Mouse (Mus musculus): ENCODE measurements at regions not wholly inside any gene's neighbourhood (a gene's known extent, or its start where the extent isn't known, plus 50 kb on each side); places are given as distances from the start of the nearest gene placed in this dataset.
"Not testable (repeated sequence)": the region's sequence is repeated elsewhere in the genome, so short reads cannot be mapped to it uniquely, and the experiment has no call there.

GRCm38 (mm10) chr13:101988637-101989413 is 220.8 kb upstream of the Pik3r1 start:
- ATAC-seq (replicated peaks in 1 of 2; ENCODE audit: insufficient read depth in 1 of 2, low FRiP score in 2 of 2, low TSS enrichment in 1 of 2, low read depth in 1 of 2, poor library complexity in 2 of 2, severe bottlenecking in 2 of 2): no peak

- ATAC-seq (replicated peaks in 1 of 2; ENCODE audit: insufficient read depth in 1 of 2, low FRiP score in 2 of 2, low TSS enrichment in 1 of 2, low read depth in 1 of 2, poor library complexity in 2 of 2, severe bottlenecking in 2 of 2): no peak
Measured at GRCm38 (mm10) chr13:101991729-101992128, 223.7 kb upstream of the Pik3r1 start.

GRCm38 (mm10) chr13:101994779-101995178 is 226.8 kb upstream of the Pik3r1 start:
- no peak for ATAC-seq (replicated peaks in 1 of 2; ENCODE audit: insufficient read depth in 1 of 2, low FRiP score in 2 of 2, low TSS enrichment in 1 of 2, low read depth in 1 of 2, poor library complexity in 2 of 2, severe bottlenecking in 2 of 2)

GRCm38 (mm10) chr13:101995529-101995928 is 227.5 kb upstream of the Pik3r1 start:
- ATAC-seq (replicated peaks in 1 of 2; ENCODE audit: insufficient read depth in 1 of 2, low FRiP score in 2 of 2, low TSS enrichment in 1 of 2, low read depth in 1 of 2, poor library complexity in 2 of 2, severe bottlenecking in 2 of 2): no peak

- ATAC-seq (replicated peaks in 1 of 2; ENCODE audit: insufficient read depth in 1 of 2, low FRiP score in 2 of 2, low TSS enrichment in 1 of 2, low read depth in 1 of 2, poor library complexity in 2 of 2, severe bottlenecking in 2 of 2): no peak
Measured at GRCm38 (mm10) chr13:101996144-101996543, 228.1 kb upstream of the Pik3r1 start.

- ATAC-seq (replicated peaks in 1 of 2; ENCODE audit: insufficient read depth in 1 of 2, low FRiP score in 2 of 2, low TSS enrichment in 1 of 2, low read depth in 1 of 2, poor library complexity in 2 of 2, severe bottlenecking in 2 of 2): no peak
Measured at GRCm38 (mm10) chr13:101997415-101997814, 229.4 kb upstream of the Pik3r1 start.

GRCm38 (mm10) chr13:102006565-102006964 is 238.5 kb upstream of the Pik3r1 start:
- ATAC-seq (replicated peaks in 1 of 2; ENCODE audit: insufficient read depth in 1 of 2, low FRiP score in 2 of 2, low TSS enrichment in 1 of 2, low read depth in 1 of 2, poor library complexity in 2 of 2, severe bottlenecking in 2 of 2): no peak

- no peak for ATAC-seq (replicated peaks in 1 of 2; ENCODE audit: insufficient read depth in 1 of 2, low FRiP score in 2 of 2, low TSS enrichment in 1 of 2, low read depth in 1 of 2, poor library complexity in 2 of 2, severe bottlenecking in 2 of 2)
Measured at GRCm38 (mm10) chr13:102011965-102012364, 243.9 kb upstream of the Pik3r1 start.

- no peak for ATAC-seq (replicated peaks in 1 of 2; ENCODE audit: insufficient read depth in 1 of 2, low FRiP score in 2 of 2, low TSS enrichment in 1 of 2, low read depth in 1 of 2, poor library complexity in 2 of 2, severe bottlenecking in 2 of 2)
Measured at GRCm38 (mm10) chr13:102014514-102014913, 246.5 kb upstream of the Pik3r1 start.

GRCm38 (mm10) chr13:102014958-102015357 is 246.9 kb upstream of the Pik3r1 start:
- ATAC-seq (replicated peaks in 1 of 2; ENCODE audit: insufficient read depth in 1 of 2, low FRiP score in 2 of 2, low TSS enrichment in 1 of 2, low read depth in 1 of 2, poor library complexity in 2 of 2, severe bottlenecking in 2 of 2): no peak

- ATAC-seq (replicated peaks in 1 of 2; ENCODE audit: insufficient read depth in 1 of 2, low FRiP score in 2 of 2, low TSS enrichment in 1 of 2, low read depth in 1 of 2, poor library complexity in 2 of 2, severe bottlenecking in 2 of 2): no peak
Measured at GRCm38 (mm10) chr13:102016518-102016917, 248.5 kb upstream of the Pik3r1 start.

GRCm38 (mm10) chr13:102022273-102022672 is 254.3 kb upstream of the Pik3r1 start:
- no peak for ATAC-seq (replicated peaks in 1 of 2; ENCODE audit: insufficient read depth in 1 of 2, low FRiP score in 2 of 2, low TSS enrichment in 1 of 2, low read depth in 1 of 2, poor library complexity in 2 of 2, severe bottlenecking in 2 of 2)

GRCm38 (mm10) chr13:102022757-102023156 is 254.7 kb upstream of the Pik3r1 start:
- no peak for ATAC-seq (replicated peaks in 1 of 2; ENCODE audit: insufficient read depth in 1 of 2, low FRiP score in 2 of 2, low TSS enrichment in 1 of 2, low read depth in 1 of 2, poor library complexity in 2 of 2, severe bottlenecking in 2 of 2)

GRCm38 (mm10) chr13:102023624-102024023 is 255.6 kb upstream of the Pik3r1 start:
- ATAC-seq (replicated peaks in 1 of 2; ENCODE audit: insufficient read depth in 1 of 2, low FRiP score in 2 of 2, low TSS enrichment in 1 of 2, low read depth in 1 of 2, poor library complexity in 2 of 2, severe bottlenecking in 2 of 2): no peak

GRCm38 (mm10) chr13:102025138-102025537 is 257.1 kb upstream of the Pik3r1 start:
- ATAC-seq (replicated peaks in 1 of 2; ENCODE audit: insufficient read depth in 1 of 2, low FRiP score in 2 of 2, low TSS enrichment in 1 of 2, low read depth in 1 of 2, poor library complexity in 2 of 2, severe bottlenecking in 2 of 2): no peak

GRCm38 (mm10) chr13:102025547-102025946 is 257.5 kb upstream of the Pik3r1 start:
- not testable (repeated sequence) for ATAC-seq (replicated peaks in 1 of 2; ENCODE audit: insufficient read depth in 1 of 2, low FRiP score in 2 of 2, low TSS enrichment in 1 of 2, low read depth in 1 of 2, poor library complexity in 2 of 2, severe bottlenecking in 2 of 2)

GRCm38 (mm10) chr13:102031416-102031815 is 263.4 kb upstream of the Pik3r1 start:
- no peak for ATAC-seq (replicated peaks in 1 of 2; ENCODE audit: insufficient read depth in 1 of 2, low FRiP score in 2 of 2, low TSS enrichment in 1 of 2, low read depth in 1 of 2, poor library complexity in 2 of 2, severe bottlenecking in 2 of 2)

GRCm38 (mm10) chr13:102034484-102034883 is 266.5 kb upstream of the Pik3r1 start:
- no peak for ATAC-seq (replicated peaks in 1 of 2; ENCODE audit: insufficient read depth in 1 of 2, low FRiP score in 2 of 2, low TSS enrichment in 1 of 2, low read depth in 1 of 2, poor library complexity in 2 of 2, severe bottlenecking in 2 of 2)

GRCm38 (mm10) chr13:102036001-102036400 is 268.0 kb upstream of the Pik3r1 start:
- ATAC-seq (replicated peaks in 1 of 2; ENCODE audit: insufficient read depth in 1 of 2, low FRiP score in 2 of 2, low TSS enrichment in 1 of 2, low read depth in 1 of 2, poor library complexity in 2 of 2, severe bottlenecking in 2 of 2): no peak
